Mouse (Mus musculus) monocyte, adult 2 months (primary cell): ENCODE data around the gene Zic3.

Source experiments
- DNase-seq, 2 experiments: peaks; one replicate each; pipeline ENCODE4 v3.0.0; 2022; ENCODE audit warnings: low spot score in 2 of 2, low read depth in 1 of 2

The Zic3 gene

DNA sequence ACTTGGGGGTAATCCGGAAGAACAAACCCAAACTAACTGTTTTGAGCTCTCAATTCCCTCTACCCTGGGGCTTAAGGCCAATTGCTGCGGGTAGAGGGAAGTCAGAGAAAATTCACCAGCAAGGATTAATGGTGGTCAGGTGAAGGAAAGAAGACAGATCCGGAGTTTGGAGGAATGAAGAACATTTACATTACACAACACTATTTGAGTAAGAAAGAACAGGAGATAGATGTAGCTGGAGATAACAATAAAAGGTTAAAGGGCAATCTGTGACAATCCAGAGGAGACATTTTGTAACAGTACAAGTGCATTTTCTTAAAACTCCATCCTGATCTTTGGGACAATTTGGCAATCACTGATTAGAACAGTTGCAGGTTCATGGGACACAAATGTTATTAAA, 19.4 kb downstream of the Zic3 start:
- DNase-seq = no peak

DNA sequence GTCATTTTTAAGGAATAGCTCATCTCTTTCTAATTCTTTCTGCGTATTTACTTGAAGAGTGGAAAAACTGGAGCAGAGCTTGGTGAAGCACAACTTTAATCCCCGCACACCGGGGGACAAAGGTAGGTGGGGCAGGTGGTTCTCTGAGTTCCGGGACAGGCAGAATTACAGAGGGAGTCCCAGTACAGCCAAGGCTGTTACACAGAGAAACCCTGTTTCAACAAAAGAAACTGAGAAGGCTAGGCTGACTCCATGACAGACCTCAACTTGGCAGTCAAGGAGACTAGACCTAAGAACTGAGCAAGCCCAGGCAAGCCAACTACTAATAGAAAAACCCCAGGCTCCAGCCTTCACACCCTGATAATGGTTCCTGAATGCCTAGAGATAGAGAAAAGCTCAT, 20.0 kb downstream of the Zic3 start:
- no peak for DNase-seq
